Mouse (Mus musculus) brain, embryonic 14.5 days (tissue): Measurements from ENCODE around the gene Gm21973.

Experiments used
- CTCF ChIP-seq: fragments of 200-500 bp; IDR thresholded peaks from 2 replicates; pipeline ENCODE4 v1.5.1; 2012; ENCODE audit warnings: inconsistent platforms, mild to moderate bottlenecking, moderate library complexity, borderline replicate concordance; ENCODE audit not compliant: insufficient read depth, insufficient read length; ENCODE audit errors: extremely low read depth
- POLR2A ChIP-seq: fragments of 200-500 bp; IDR thresholded peaks from 2 replicates; pipeline ENCODE4 v1.6.1; 2012; ENCODE audit warnings: mild to moderate bottlenecking, inconsistent platforms, borderline replicate concordance; ENCODE audit not compliant: poor library complexity, insufficient read depth, insufficient read length, severe bottlenecking; ENCODE audit errors: extremely low read depth

- no peak for TF ChIP-seq CTCF
- no peak for TF ChIP-seq POLR2A
Measured at GRCm38 (mm10) chr15:10366331-10366730, 41.2 kb downstream of the Gm21973 start.
